Comparison of ENCODE assay signal across 8 mouse cellular contexts in genomic region chr5:138194755-138195345, GRCm38 (mm10). TPM values are rescaled to one million over a fixed set of nuclear protein-coding genes. Genes with fewer than 3 reads are reported as not detected.
A peak's percentile ranks its signal among the peaks of the same experiment; 100 is the strongest.
DNase-seq lines count a peak whose midpoint lies in the region; ATAC-seq and TF ChIP-seq lines count a peak whose summit lies in the region.

No protein-coding gene starts in this region.

- no peak for TF ChIP-seq POLR2A in spleen, adult 2 months (IDR thresholded peaks at IDR 0.05; ENCODE audit: low read depth, low read length)

- ATAC-seq in forebrain, embryonic 16.5 days: peak; percentile 62
- peak; percentile 67 for ATAC-seq in intestine, embryonic 15.5 days
- peak; percentile 42 for ATAC-seq in liver, postnatal 0 days
- ATAC-seq in neural tube, embryonic 14.5 days (ENCODE audit: low read depth): peak; percentile 74

- no peak for DNase-seq in spleen, adult 2 months (ENCODE audit: low read depth in 1 of 2, low spot score in 2 of 2)
- no peak for DNase-seq in spleen, adult 12 weeks (ENCODE audit: low spot score)
- peak; percentile 66 for DNase-seq in cerebellum, adult 9-11 months
- peak; percentile 38 for DNase-seq in liver, postnatal 0 days
- no peak for DNase-seq in adipocyte (ENCODE audit: low spot score)

- no peaks in the 10 kb centered on the region for H3K27me3 ChIP-seq in spleen, adult 2 months (ENCODE audit: control insufficient read depth, insufficient read depth, low read length)
- no peaks in the 10 kb centered on the region for H3K27me3 ChIP-seq in forebrain, embryonic 16.5 days (replicated peaks; ENCODE audit: control insufficient read depth, insufficient read depth, low read length)
- H3K27me3 ChIP-seq in intestine, embryonic 15.5 days (replicated peaks): no peaks in the 10 kb centered on the region
- H3K27me3 ChIP-seq in liver, postnatal 0 days (ENCODE audit: insufficient read depth, low read length): no peaks in the 10 kb centered on the region
- no peaks in the 10 kb centered on the region for H3K27me3 ChIP-seq in neural tube, embryonic 14.5 days (ENCODE audit: control insufficient read depth, insufficient read depth, low read length)

- no peaks in the 10 kb centered on the region for H3K9me3 ChIP-seq in forebrain, embryonic 16.5 days (ENCODE audit: control insufficient read depth, low read length)
- no peaks in the 10 kb centered on the region for H3K9me3 ChIP-seq in intestine, embryonic 15.5 days
- H3K9me3 ChIP-seq in liver, postnatal 0 days (ENCODE audit: low read length): no peaks in the 10 kb centered on the region
- H3K9me3 ChIP-seq in neural tube, embryonic 14.5 days (ENCODE audit: control insufficient read depth, low read length): no peaks in the 10 kb centered on the region

- H3K4me3 ChIP-seq in spleen, adult 2 months (ENCODE audit: extremely low read depth, insufficient read depth, insufficient read length): peak overlapping the region; percentile 93
- peak overlapping the region; percentile 66 for H3K4me3 ChIP-seq in forebrain, embryonic 16.5 days (replicated peaks; ENCODE audit: low read length)
- H3K4me3 ChIP-seq in intestine, embryonic 15.5 days (replicated peaks): peak overlapping the region; percentile 70
- peak overlapping the region; percentile 83 for H3K4me3 ChIP-seq in liver, postnatal 0 days (ENCODE audit: low read depth, low read length)
- peak overlapping the region; percentile 76 for H3K4me3 ChIP-seq in neural tube, embryonic 14.5 days (ENCODE audit: low read depth, low read length)

- no peak for TF ChIP-seq EP300 in liver, postnatal 0 days (IDR thresholded peaks at IDR 0.05; ENCODE audit: low read depth)

- TF ChIP-seq CTCF in spleen, adult 2 months (IDR thresholded peaks at IDR 0.05; ENCODE audit: extremely low read depth, insufficient read depth, insufficient read length, insufficient replicate concordance): no peak
- no peak for TF ChIP-seq CTCF in liver, postnatal 0 days (IDR thresholded peaks at IDR 0.05; ENCODE audit: low read depth)

- H3K9ac ChIP-seq in forebrain, embryonic 16.5 days (replicated peaks; ENCODE audit: low read depth, low read length): peak overlapping the region; percentile 86
- H3K9ac ChIP-seq in intestine, embryonic 15.5 days: peak overlapping the region; percentile 83
- peak overlapping the region; percentile 87 for H3K9ac ChIP-seq in liver, postnatal 0 days (replicated peaks)
- H3K9ac ChIP-seq in neural tube, embryonic 14.5 days (replicated peaks; ENCODE audit: low read depth, low read length): peak overlapping the region; percentile 84

- H3K4me1 ChIP-seq in spleen, adult 2 months (ENCODE audit: control insufficient read depth, insufficient read depth, insufficient read length): peaks cover 5% of the 10 kb centered on the region; the same call in 1 of the 2 replicates
- H3K4me1 ChIP-seq in forebrain, embryonic 16.5 days (replicated peaks; ENCODE audit: control insufficient read depth, insufficient read depth, low read length): peaks cover 11% of the 10 kb centered on the region
- H3K4me1 ChIP-seq in intestine, embryonic 15.5 days (replicated peaks): peaks cover 5% of the 10 kb centered on the region; the same call in 1 of the 2 replicates
- H3K4me1 ChIP-seq in liver, postnatal 0 days (ENCODE audit: insufficient read depth): peaks cover 15% of the 10 kb centered on the region
- H3K4me1 ChIP-seq in neural tube, embryonic 14.5 days (ENCODE audit: control insufficient read depth, insufficient read depth, low read length): peaks cover 7% of the 10 kb centered on the region; the same call in 1 of the 2 replicates

- H3K36me3 ChIP-seq in spleen, adult 2 months (ENCODE audit: control insufficient read depth, insufficient read depth, low read length): no peaks in the 10 kb centered on the region
- no peaks in the 10 kb centered on the region; the same call in 1 of the 2 replicates for H3K36me3 ChIP-seq in forebrain, embryonic 16.5 days (ENCODE audit: control insufficient read depth, insufficient read depth)
- 0 out of 2 replicates have a peak, but pooled peaks cover 4% of the 10 kb centered on the region for H3K36me3 ChIP-seq in intestine, embryonic 15.5 days
- 0 out of 2 replicates have a peak, but pooled peaks cover 3% of the 10 kb centered on the region for H3K36me3 ChIP-seq in liver, postnatal 0 days (replicated peaks; ENCODE audit: insufficient read depth, low read length)
- no peaks in the 10 kb centered on the region; the same call in 1 of the 2 replicates for H3K36me3 ChIP-seq in neural tube, embryonic 14.5 days (ENCODE audit: control insufficient read depth, insufficient read depth, low read length)

- 3% methylated on average over 29 of the region's 29 CpGs for WGBS in spleen, adult 2 months
- under 1% methylated on average over 29 of the region's 29 CpGs for WGBS in forebrain, embryonic 16.5 days
- 1% methylated on average over 29 of the region's 29 CpGs for WGBS in intestine, embryonic 15.5 days
- WGBS in liver, postnatal 0 days (ENCODE audit: insufficient replicate concordance): 2% methylated on average over 29 of the region's 29 CpGs
- WGBS in neural tube, embryonic 14.5 days: 1% methylated on average over 29 of the region's 29 CpGs

- H3K4me2 ChIP-seq in forebrain, embryonic 16.5 days (ENCODE audit: low read length): peak overlapping the region; percentile 80
- H3K4me2 ChIP-seq in intestine, embryonic 15.5 days (replicated peaks): peak overlapping the region; percentile 90
- peak overlapping the region; percentile 100 for H3K4me2 ChIP-seq in liver, postnatal 0 days (ENCODE audit: low read depth, low read length)
- H3K4me2 ChIP-seq in neural tube, embryonic 14.5 days (ENCODE audit: low read depth, low read length): peak overlapping the region; percentile 96

- peak overlapping the region; percentile 86 for H3K27ac ChIP-seq in spleen, adult 2 months (ENCODE audit: insufficient read depth, low read length)
- peak overlapping the region; percentile 84 for H3K27ac ChIP-seq in forebrain, embryonic 16.5 days (ENCODE audit: low read length)
- peak overlapping the region; percentile 82 for H3K27ac ChIP-seq in intestine, embryonic 15.5 days
- peak overlapping the region; percentile 86 for H3K27ac ChIP-seq in liver, postnatal 0 days (ENCODE audit: low read depth)
- H3K27ac ChIP-seq in neural tube, embryonic 14.5 days (ENCODE audit: low read depth, low read length): peak overlapping the region; percentile 90

RNA-seq across cellular contexts. Expression of gene Mblac1, which starts 0.7 kb away (rescaled TPM):
- polyA plus RNA-seq in spleen, adult 2 months (2012; rRNA removed): 2.6 and 4.0 TPM in 2 replicates
- 12.9 and 13.2 TPM in 2 replicates for polyA plus RNA-seq in forebrain, embryonic 16.5 days (2015; fragmentation: Nextera tagmentation; extraction: Ambion mirVana)
- polyA plus RNA-seq in intestine, embryonic 15.5 days (2015; fragmentation: Nextera tagmentation; extraction: Ambion mirVana): 7.5 TPM in 2 replicates
- polyA plus RNA-seq in liver, postnatal 0 days (2015; fragmentation: Nextera tagmentation; extraction: Ambion mirVana): 2.9 and 3.2 TPM in 2 replicates
- 12.9 and 14.6 TPM in 2 replicates for polyA plus RNA-seq in neural tube, embryonic 14.5 days (2014; fragmentation: Nextera tagmentation; extraction: Ambion mirVana)

RNA-seq across cellular contexts. Expression of gene Cnpy4, which starts 7.6 kb away (rescaled TPM):
- polyA plus RNA-seq in spleen, adult 2 months (2012; rRNA removed): 2.9 and 4.3 TPM in 2 replicates
- 39.8 and 40.8 TPM in 2 replicates for polyA plus RNA-seq in forebrain, embryonic 16.5 days (2015; fragmentation: Nextera tagmentation; extraction: Ambion mirVana)
- 37.0 and 38.8 TPM in 2 replicates for polyA plus RNA-seq in intestine, embryonic 15.5 days (2015; fragmentation: Nextera tagmentation; extraction: Ambion mirVana)
- 6.7 and 7.5 TPM in 2 replicates for polyA plus RNA-seq in liver, postnatal 0 days (2015; fragmentation: Nextera tagmentation; extraction: Ambion mirVana)
- polyA plus RNA-seq in neural tube, embryonic 14.5 days (2014; fragmentation: Nextera tagmentation; extraction: Ambion mirVana): 22.7 and 29.2 TPM in 2 replicates

RNA-seq across cellular contexts. Expression of gene Taf6, which starts 7.6 kb away (rescaled TPM):
- 38.6 and 50.6 TPM in 2 replicates for polyA plus RNA-seq in spleen, adult 2 months (2012; rRNA removed)
- 83.2 and 87.6 TPM in 2 replicates for polyA plus RNA-seq in forebrain, embryonic 16.5 days (2015; fragmentation: Nextera tagmentation; extraction: Ambion mirVana)
- polyA plus RNA-seq in intestine, embryonic 15.5 days (2015; fragmentation: Nextera tagmentation; extraction: Ambion mirVana): 67.8 and 70.0 TPM in 2 replicates
- 17.3 and 20.6 TPM in 2 replicates for polyA plus RNA-seq in liver, postnatal 0 days (2015; fragmentation: Nextera tagmentation; extraction: Ambion mirVana)
- polyA plus RNA-seq in neural tube, embryonic 14.5 days (2014; fragmentation: Nextera tagmentation; extraction: Ambion mirVana): 71.7 and 73.2 TPM in 2 replicates

RNA-seq across cellular contexts. Expression of gene Mcm7, which starts 22.6 kb away (rescaled TPM):
- 35.7 and 51.0 TPM in 2 replicates for polyA plus RNA-seq in spleen, adult 2 months (2012; rRNA removed)
- 173 and 191 TPM in 2 replicates for polyA plus RNA-seq in forebrain, embryonic 16.5 days (2015; fragmentation: Nextera tagmentation; extraction: Ambion mirVana)
- polyA plus RNA-seq in intestine, embryonic 15.5 days (2015; fragmentation: Nextera tagmentation; extraction: Ambion mirVana): 153 and 165 TPM in 2 replicates
- polyA plus RNA-seq in liver, postnatal 0 days (2015; fragmentation: Nextera tagmentation; extraction: Ambion mirVana): 74.7 and 83.3 TPM in 2 replicates
- polyA plus RNA-seq in neural tube, embryonic 14.5 days (2014; fragmentation: Nextera tagmentation; extraction: Ambion mirVana): 71.5 and 81.4 TPM in 2 replicates

RNA-seq across cellular contexts. Expression of gene Ap4m1, which starts 23.0 kb away (rescaled TPM):
- 20.2 and 22.6 TPM in 2 replicates for polyA plus RNA-seq in spleen, adult 2 months (2012; rRNA removed)
- 27.8 and 31.9 TPM in 2 replicates for polyA plus RNA-seq in forebrain, embryonic 16.5 days (2015; fragmentation: Nextera tagmentation; extraction: Ambion mirVana)
- 19.8 and 20.6 TPM in 2 replicates for polyA plus RNA-seq in intestine, embryonic 15.5 days (2015; fragmentation: Nextera tagmentation; extraction: Ambion mirVana)
- polyA plus RNA-seq in liver, postnatal 0 days (2015; fragmentation: Nextera tagmentation; extraction: Ambion mirVana): 3.0 and 3.8 TPM in 2 replicates
- 17.2 and 17.7 TPM in 2 replicates for polyA plus RNA-seq in neural tube, embryonic 14.5 days (2014; fragmentation: Nextera tagmentation; extraction: Ambion mirVana)

Comparison
In these comparisons a context has a peak if more than half of its experiments do, and no peak if none do; other contexts are left out.
1. DNase-seq: peak in cerebellum, adult 9-11 months (single experiment) and liver, postnatal 0 days (single experiment); none in spleen, adult 2 months (0 of 2), spleen, adult 12 weeks (single experiment) and adipocyte (single experiment).
2. Peak in every context shown above with its lines, with median percentiles within 50 percentile points of each other: H3K27ac ChIP-seq, H3K4me3 ChIP-seq, ATAC-seq, H3K4me2 ChIP-seq and H3K9ac ChIP-seq.